Comparison of ENCODE assay signal across 21 mouse cellular contexts in the genomic region with DNA sequence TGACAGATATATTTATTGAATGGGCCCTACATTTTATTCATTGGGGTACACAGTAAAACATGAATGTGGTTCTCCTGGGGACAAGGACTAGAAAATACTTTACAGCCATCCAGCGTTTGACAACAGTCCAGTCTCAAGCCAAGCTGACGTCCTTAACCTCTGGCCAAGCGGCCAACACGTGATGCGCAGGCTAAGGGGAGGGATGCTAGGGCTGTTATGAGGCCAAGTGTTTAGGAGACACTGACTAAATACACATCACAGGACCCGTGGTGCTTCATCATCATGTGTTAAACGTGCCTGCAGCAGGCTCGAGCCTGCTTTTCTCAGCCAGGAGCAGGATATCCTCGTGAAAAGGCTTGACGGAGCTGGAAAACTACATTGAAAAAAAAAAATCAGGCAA. TPM values are rescaled to one million over a fixed set of nuclear protein-coding genes. Genes with fewer than 3 reads are reported as not detected.
DNase-seq lines count a peak whose midpoint lies in the region; ATAC-seq and TF ChIP-seq lines count a peak whose summit lies in the region.
"Had no signal": no experiment of that assay in that cellular context is flagged by ENCODE, and none has a peak within 500 bp of the region (broad histone marks: within the 10 kb centered on the region; RNA-seq: fewer than 3 reads in every experiment).

No protein-coding gene starts in this region.

- H3K27me3 ChIP-seq in heart, embryonic 11.5 days (ENCODE audit: control insufficient read depth, insufficient read depth, low read length) = no peaks in the 10 kb centered on the region
- no peaks in the 10 kb centered on the region for H3K27me3 ChIP-seq in liver, postnatal 0 days (ENCODE audit: insufficient read depth, low read length)
- H3K27me3 ChIP-seq: embryonic facial prominence, embryonic 12.5 days; forebrain, embryonic 13.5 days; forebrain, embryonic 15.5 days; Patski had no signal

- no peaks in the 10 kb centered on the region for H3K36me3 ChIP-seq in heart, embryonic 11.5 days (ENCODE audit: control insufficient read depth, insufficient read depth, low read length)
- H3K36me3 ChIP-seq in ES-E14 (ENCODE audit: control insufficient read depth, insufficient read depth, low read length, poor library complexity, severe bottlenecking) = no peaks in the 10 kb centered on the region
- no peaks in the 10 kb centered on the region for H3K36me3 ChIP-seq in liver, postnatal 0 days (replicated peaks; ENCODE audit: insufficient read depth, low read length)
- H3K36me3 ChIP-seq: embryonic facial prominence, embryonic 10.5 days; embryonic facial prominence, embryonic 12.5 days; forebrain, embryonic 15.5 days; G1E had no signal

- no peak for ATAC-seq in heart, embryonic 11.5 days (replicated peaks; ENCODE audit: insufficient number of reproducible peaks, low FRiP score, low TSS enrichment)
- no peak for ATAC-seq in liver, postnatal 0 days
- ATAC-seq: activated CD4-positive, CD25-positive, alpha-beta regulatory T cell, adult 4 months; forebrain, embryonic 13.5 days; forebrain, embryonic 15.5 days; forebrain, postnatal 0 days; Patski had no signal

- H3K4me1 ChIP-seq in heart, embryonic 11.5 days (ENCODE audit: control insufficient read depth, insufficient read depth, low read length) = no peaks in the 10 kb centered on the region
- no peaks in the 10 kb centered on the region for H3K4me1 ChIP-seq in ES-E14 (ENCODE audit: control insufficient read depth in 2 of 2, insufficient read depth in 2 of 2, low read length in 2 of 2, poor library complexity in 1 of 2)
- no peaks in the 10 kb centered on the region for H3K4me1 ChIP-seq in liver, postnatal 0 days (ENCODE audit: insufficient read depth)
- H3K4me1 ChIP-seq: embryonic facial prominence, embryonic 12.5 days; forebrain, embryonic 13.5 days; forebrain, embryonic 15.5 days had no signal

- H3K9me3 ChIP-seq in heart, embryonic 11.5 days (replicated peaks; ENCODE audit: control insufficient read depth, low read length) = 0 out of 2 replicates have a peak, but pooled peaks cover 3% of the 10 kb centered on the region
- 0 out of 2 replicates have a peak, but pooled peaks cover 2% of the 10 kb centered on the region for H3K9me3 ChIP-seq in ES-E14 (ENCODE audit: control insufficient read depth, insufficient read depth, low read depth, low read length)
- H3K9me3 ChIP-seq in liver, postnatal 0 days (ENCODE audit: low read length) = no peaks in the 10 kb centered on the region
- H3K9me3 ChIP-seq: embryonic facial prominence, embryonic 12.5 days; forebrain, embryonic 15.5 days had no signal

- H3K4me3 ChIP-seq in heart, embryonic 11.5 days (ENCODE audit: low read depth, low read length) = no peak overlapping the region
- H3K4me3 ChIP-seq in ES-E14 (ENCODE audit: insufficient read depth in 1 of 2, low read depth in 1 of 2, low read length in 2 of 2, poor library complexity in 1 of 2, severe bottlenecking in 1 of 2) = no peak overlapping the region
- no peak overlapping the region for H3K4me3 ChIP-seq in liver, postnatal 0 days (ENCODE audit: low read depth, low read length)
- H3K4me3 ChIP-seq: embryonic facial prominence, embryonic 10.5 days; embryonic facial prominence, embryonic 12.5 days; forebrain, embryonic 13.5 days; forebrain, embryonic 15.5 days had no signal

- no peak for TF ChIP-seq EP300 in liver, postnatal 0 days (IDR thresholded peaks at IDR 0.05; ENCODE audit: low read depth)

- H3K27ac ChIP-seq in heart, embryonic 11.5 days (ENCODE audit: low read depth, low read length) = no peak overlapping the region
- no peak overlapping the region for H3K27ac ChIP-seq in ES-E14 (ENCODE audit: insufficient read depth, low read depth, low read length, poor library complexity, severe bottlenecking)
- no peak overlapping the region for H3K27ac ChIP-seq in liver, postnatal 0 days (ENCODE audit: low read depth)
- H3K27ac ChIP-seq: embryonic facial prominence, embryonic 10.5 days; embryonic facial prominence, embryonic 12.5 days; forebrain, embryonic 13.5 days; forebrain, embryonic 15.5 days had no signal

- in situ Hi-C loops in ES-E14 (cut with MboI; ENCODE audit: low sequenced_read_pairs in 2 of 2, unreplicated experiment in 2 of 2) = no loop called here

- DNase-seq in heart, adult 11 months = peak; percentile 95
- peak; percentile 25 for DNase-seq in heart, adult 8-10 months (ENCODE audit: low spot score)
- DNase-seq in heart, postnatal 10 days = no peak
- DNase-seq in ES-E14 (ENCODE audit: low read depth, low spot score) = no peak
- DNase-seq in liver, postnatal 0 days = no peak
- DNase-seq: adrenal gland, postnatal 10 days; adrenal gland, postnatal 25 days; cerebellum, adult 11-12 months; cerebellum, adult 2 months; cerebellum, adult 9-10 months; cerebellum, postnatal 10 days; cerebellum, postnatal 25 days; forebrain, postnatal 0 days had no signal

- H3K4me2 ChIP-seq in heart, embryonic 11.5 days = no peak overlapping the region
- H3K4me2 ChIP-seq in liver, postnatal 0 days (ENCODE audit: low read depth, low read length) = no peak overlapping the region
- H3K4me2 ChIP-seq: embryonic facial prominence, embryonic 12.5 days; forebrain, embryonic 13.5 days; forebrain, embryonic 15.5 days had no signal

- WGBS in heart, embryonic 11.5 days (ENCODE audit: insufficient replicate concordance) = 88% methylated on average over 10 of the region's 10 CpGs
- WGBS in liver, postnatal 0 days (ENCODE audit: insufficient replicate concordance) = 83% methylated on average over 10 of the region's 10 CpGs

- no peak for TF ChIP-seq CTCF in liver, postnatal 0 days (IDR thresholded peaks at IDR 0.05; ENCODE audit: low read depth)

- intact Hi-C loops in heart, postnatal 10 days (cut with DNase I) = no loop called here

- no peak overlapping the region for H3K9ac ChIP-seq in heart, embryonic 11.5 days (ENCODE audit: low read depth, low read length)
- H3K9ac ChIP-seq in ES-E14 (ENCODE audit: insufficient read depth, low read depth, low read length, poor library complexity, severe bottlenecking) = no peak overlapping the region
- no peak overlapping the region for H3K9ac ChIP-seq in liver, postnatal 0 days (replicated peaks)
- H3K9ac ChIP-seq: embryonic facial prominence, embryonic 12.5 days; forebrain, embryonic 13.5 days; forebrain, embryonic 15.5 days; forebrain, postnatal 0 days had no signal

TF ChIP-seq in ES-E14, 5 proteins besides CTCF, POLR2A, EP300 and RAD21:
- TF ChIP-seq ZNF384 (IDR thresholded peaks at IDR 0.05; ENCODE audit: low read depth, low read length) (0 out of 2 replicates have a peak, but pooled peaks have one; percentile 16), CHD2 (IDR thresholded peaks at IDR 0.05; ENCODE audit: low read depth, low read length) (no peak)

RNA-seq across cellular contexts. Expression of a gene that starts 18.3 kb away (rescaled TPM):
- 64.6 and 68.3 TPM in 2 replicates for polyA plus RNA-seq in heart, embryonic 11.5 days (2014; fragmentation: Nextera tagmentation; extraction: Ambion mirVana)
- total RNA-seq in heart, adult 8-10 months (2022) = 100 to 1,000 TPM in 3 of 4 experiments, 10 to 100 TPM in 1; 87.6 to 131 (median 118) TPM
- total RNA-seq in heart, postnatal 10 days (2021) = 10 to 100 TPM; 41.9 to 64.2 TPM
- 108 and 126 TPM in 2 replicates for total RNA-seq in ES-E14 (2012; rRNA removed)
- polyA plus RNA-seq in liver, postnatal 0 days (2015; fragmentation: Nextera tagmentation; extraction: Ambion mirVana) = 25.5 and 29.1 TPM in 2 replicates

RNA-seq across cellular contexts. Expression of a gene that starts 19.1 kb away (rescaled TPM):
- polyA plus RNA-seq in heart, embryonic 11.5 days (2014; fragmentation: Nextera tagmentation; extraction: Ambion mirVana) = 6.4 and 8.1 TPM in 2 replicates
- 10 to 100 TPM; 12.1 to 13.7 (median 13.4) TPM for total RNA-seq in heart, adult 8-10 months (2022)
- 10 to 100 TPM; 15.8 to 16.2 TPM for total RNA-seq in heart, postnatal 10 days (2021)
- total RNA-seq in ES-E14 (2012; rRNA removed) = 6.4 and 6.5 TPM in 2 replicates
- 2.5 and 2.8 TPM in 2 replicates for polyA plus RNA-seq in liver, postnatal 0 days (2015; fragmentation: Nextera tagmentation; extraction: Ambion mirVana)

Comparison
In these comparisons a context has a peak if more than half of its experiments do, and no peak if none do; other contexts are left out.
1. DNase-seq: peak in heart, adult 11 months (single experiment) and heart, adult 8-10 months (single experiment); none in heart, postnatal 10 days (0 of 2), ES-E14 (single experiment) and liver, postnatal 0 days (single experiment).